Mouse (Mus musculus): ENCODE results near the gene Lypd6b.

DNA sequence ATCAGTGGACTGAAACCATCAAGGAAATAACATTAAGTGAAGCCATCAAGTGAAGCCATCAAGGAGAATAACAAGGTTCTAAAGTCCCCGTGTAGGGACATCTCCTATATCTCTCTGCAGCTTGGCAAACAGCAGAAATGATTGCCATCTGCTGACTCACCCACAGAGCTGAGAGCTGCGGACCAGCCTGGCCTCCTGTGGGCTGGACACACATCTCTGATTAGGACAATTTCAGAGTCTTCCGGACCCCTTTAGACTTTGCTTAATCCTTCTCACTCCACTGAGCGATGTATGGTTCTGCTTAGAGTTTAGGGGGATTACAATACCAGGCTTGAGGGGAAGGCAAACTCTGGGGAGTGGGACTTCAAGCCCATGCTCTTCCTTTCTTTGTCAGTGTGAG, 135.3 kb downstream of the Lypd6b start:
- TF ChIP-seq POLR2A (IDR thresholded peaks at IDR 0.05; ENCODE audit: low read depth, low read length) (no peak), CTCF (conservative IDR thresholded peaks at IDR 0.05; ENCODE audit: insufficient read depth, insufficient read length, low read depth, low read length) (no peak)

Data from kidney, adult 2 months (tissue).